Mouse (Mus musculus) spleen, postnatal 4 days (tissue): ENCODE measurements around the gene Sgcb.
"Not testable (repeated sequence)": the region's sequence is repeated elsewhere in the genome, so short reads cannot be mapped to it uniquely, and the experiment has no call there.

Experiments
- DNase-seq, 2 experiments: peaks; one replicate each; pipeline ENCODE4 v3.0.0; 2022; ENCODE audit warnings: low spot score in 2 of 2

Sgcb gene

GRCm38 (mm10) chr5:73633141-73633540 lies 14.4 kb downstream of the Sgcb start:
- peak; percentile 44 to 80 for DNase-seq

GRCm38 (mm10) chr5:73632291-73632690 lies 15.3 kb downstream of the Sgcb start, which contains the start of gene Lrrc66:
TSS of gene Lrrc66 (minus strand) at chr5:73632526.
- DNase-seq = no peak

GRCm38 (mm10) chr5:73631001-73631558 lies 16.5 kb downstream of the Sgcb start:
- no peak for DNase-seq

GRCm38 (mm10) chr5:73630141-73630540 lies 17.4 kb downstream of the Sgcb start:
- DNase-seq = no peak

- no peak for DNase-seq
These were observed 19.6 kb downstream of the Sgcb start for GRCm38 (mm10) chr5:73627991-73628390.

- DNase-seq = no peak
These were observed 20.0 kb downstream of the Sgcb start for GRCm38 (mm10) chr5:73627559-73627958.

- no peak for DNase-seq
These were observed 20.7 kb downstream of the Sgcb start for GRCm38 (mm10) chr5:73626842-73627241.

GRCm38 (mm10) chr5:73625505-73625904 lies 22.1 kb downstream of the Sgcb start:
- DNase-seq = no peak

- DNase-seq = no peak
These were observed 28.6 kb downstream of the Sgcb start for GRCm38 (mm10) chr5:73618969-73619368.

GRCm38 (mm10) chr5:73615211-73615610 lies 32.4 kb downstream of the Sgcb start:
- no peak for DNase-seq

- no peak for DNase-seq
These were observed 34.3 kb downstream of the Sgcb start for GRCm38 (mm10) chr5:73613296-73613695.

GRCm38 (mm10) chr5:73611071-73611470 lies 36.5 kb downstream of the Sgcb start:
- DNase-seq = no peak

GRCm38 (mm10) chr5:73604964-73605363 lies 42.6 kb downstream of the Sgcb start:
- no peak for DNase-seq

GRCm38 (mm10) chr5:73604542-73604941 lies 43.0 kb downstream of the Sgcb start:
- DNase-seq = no peak

- DNase-seq = no peak
These were observed 44.7 kb downstream of the Sgcb start for GRCm38 (mm10) chr5:73602865-73603264.

- no peak for DNase-seq
These were observed 46.2 kb downstream of the Sgcb start for GRCm38 (mm10) chr5:73601361-73601763.

GRCm38 (mm10) chr5:73599991-73600390 lies 47.6 kb downstream of the Sgcb start:
- DNase-seq = no peak

GRCm38 (mm10) chr5:73598943-73599695 lies 48.5 kb downstream of the Sgcb start:
- no peak for DNase-seq

- no peak for DNase-seq
These were observed 60.5 kb downstream of the Sgcb start for GRCm38 (mm10) chr5:73587119-73587518.

GRCm38 (mm10) chr5:73586597-73586996 lies 61.0 kb downstream of the Sgcb start:
- no peak for DNase-seq

GRCm38 (mm10) chr5:73585212-73586115 lies 62.1 kb downstream of the Sgcb start:
- DNase-seq = no peak

GRCm38 (mm10) chr5:73584011-73584410 lies 63.6 kb downstream of the Sgcb start:
- not testable (repeated sequence) for DNase-seq
